Mouse (Mus musculus) inflammation-experienced regulatory T-cells, adult 6 months (primary cell): Measurements from ENCODE around the gene Slc37a3. TPM values are rescaled to one million over a fixed set of nuclear protein-coding genes. Genes with fewer than 3 reads are reported as not detected.

Experiments
- ATAC-seq: one replicate; pipeline ENCODE4 v1.8.0; 2017
- polyA plus RNA-seq, 3 experiments: library from polyadenylated mRNA; unstranded; fragments of 100-300 nt; shearing (Covaris generic); gene quantifications; one replicate each; pipeline ENCODE4 v1.2.1; 2017

The Slc37a3 gene
- polyA plus RNA-seq, 3 experiments from 2014 or later = 31.0 to 41.8 (median 32.2) TPM

DNA sequence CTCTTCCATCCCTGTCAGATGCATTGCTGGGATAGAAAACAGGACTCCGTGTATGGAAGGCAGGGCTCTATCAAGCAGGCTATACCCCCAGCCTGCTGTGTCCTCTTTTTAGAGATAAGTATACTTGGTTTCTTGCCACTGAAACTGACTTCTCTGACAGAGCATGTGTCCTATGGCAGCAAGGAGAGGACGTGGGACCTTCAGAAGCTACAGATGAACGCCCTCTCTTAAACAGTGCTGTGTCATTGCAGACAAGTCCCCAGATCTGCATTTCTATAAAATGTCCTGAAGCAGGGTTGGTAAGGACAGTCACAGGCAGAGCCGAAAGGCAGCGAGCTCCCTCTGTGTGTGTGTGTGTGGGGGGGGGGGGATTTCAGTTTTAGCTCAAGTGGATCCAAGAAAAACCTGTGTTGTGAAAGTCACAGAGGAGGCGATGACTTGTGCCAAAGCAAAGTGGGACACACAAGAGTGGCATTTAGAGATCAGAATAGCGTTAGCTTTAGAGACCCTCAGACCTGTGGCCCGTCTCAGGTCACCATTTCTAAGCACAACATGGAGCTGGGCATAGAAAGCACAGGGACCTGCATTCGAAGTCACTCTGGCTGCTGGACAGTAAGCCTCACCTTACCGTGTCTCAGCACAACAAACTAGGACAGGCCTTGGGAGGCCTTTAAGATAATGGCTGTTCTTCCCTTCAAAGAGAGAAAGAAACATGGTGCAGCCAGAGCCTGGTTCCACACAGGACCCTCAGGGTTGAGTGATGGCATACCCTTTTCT lies 59.4 kb downstream of the Slc37a3 start:
- no peak for ATAC-seq

DNA sequence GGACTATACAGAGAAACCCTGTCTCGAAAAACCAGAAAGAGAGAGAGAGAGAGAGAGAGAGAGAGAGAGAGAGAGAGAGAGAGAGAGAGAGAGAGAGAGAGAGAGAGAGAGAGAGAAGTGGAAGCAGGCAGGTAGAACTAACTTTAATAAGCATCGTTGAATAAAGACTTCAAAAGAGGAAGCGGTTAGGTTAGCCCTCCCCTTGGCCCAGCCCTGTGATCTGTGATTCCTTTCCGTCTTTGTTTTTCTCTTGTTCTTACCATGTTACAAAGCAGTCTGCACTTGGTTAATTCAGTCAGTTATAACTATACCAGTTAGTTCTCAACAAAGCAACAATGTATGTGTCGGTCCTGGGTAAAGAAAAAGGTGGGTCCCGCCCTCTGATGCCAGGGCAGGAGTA lies 61.4 kb downstream of the Slc37a3 start:
- ATAC-seq = peak; percentile 92

DNA sequence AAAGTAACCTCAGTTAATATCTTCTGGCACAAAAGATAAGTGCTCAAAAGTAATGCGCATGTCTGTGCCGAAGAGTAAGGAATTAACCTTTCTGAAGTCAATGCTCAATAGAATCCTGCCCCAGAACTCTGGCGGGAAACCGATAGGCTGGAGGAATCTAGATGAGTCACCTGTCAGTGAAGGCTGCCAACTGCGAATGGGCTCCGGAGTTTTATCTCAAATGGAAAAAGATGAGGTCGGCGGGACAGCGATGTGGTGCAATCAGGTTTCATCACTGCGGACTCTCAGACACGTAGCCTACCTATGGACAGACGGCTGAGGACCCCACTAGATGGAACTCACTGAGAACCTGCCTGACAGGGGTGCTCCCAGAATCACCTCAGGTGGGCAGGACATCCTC lies 63.0 kb downstream of the Slc37a3 start:
- ATAC-seq = no peak

DNA sequence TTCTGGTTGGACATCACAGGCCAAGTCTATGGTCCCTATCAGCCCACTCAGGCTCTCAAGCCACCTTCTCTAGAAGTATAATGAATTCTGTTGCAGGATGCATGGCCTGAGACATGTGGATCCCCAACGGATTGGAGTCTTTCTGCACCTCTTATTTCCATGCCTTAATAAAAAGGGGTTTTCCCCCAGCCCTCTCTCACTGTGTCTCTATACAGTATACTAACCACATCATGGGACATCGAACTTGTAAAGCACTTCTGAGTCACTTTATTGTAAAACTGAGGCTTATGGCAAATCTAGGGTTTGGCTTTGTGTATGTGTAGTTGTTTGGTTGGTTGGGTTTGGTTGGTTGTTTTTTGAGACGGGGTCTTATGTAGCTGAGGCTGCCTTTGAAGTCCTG lies 65.7 kb downstream of the Slc37a3 start:
- ATAC-seq = peak; percentile 61

DNA sequence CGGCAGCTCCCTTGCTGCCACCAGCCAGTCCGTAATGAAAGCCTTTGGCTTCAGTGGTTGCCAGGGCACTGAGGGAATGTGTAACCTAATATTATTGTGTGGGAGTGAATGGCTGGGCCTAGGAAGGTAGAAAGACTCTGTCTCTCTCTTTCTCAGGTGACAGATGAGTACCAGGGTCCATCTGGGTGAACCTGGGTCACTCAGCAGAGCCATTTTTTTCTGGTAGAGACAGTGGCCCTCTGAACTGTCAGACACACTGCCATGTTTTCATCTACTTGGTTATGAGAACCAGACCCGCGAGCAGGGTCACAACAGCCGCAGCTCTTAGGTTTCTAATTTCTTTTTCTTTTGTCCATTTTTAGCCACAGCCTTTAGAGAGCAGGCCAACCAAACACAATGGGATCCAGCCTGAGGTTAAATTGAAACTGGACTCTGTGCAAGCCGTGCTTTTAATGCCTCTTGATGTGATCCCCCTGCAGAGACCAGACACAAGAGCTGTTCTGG lies 73.1 kb downstream of the Slc37a3 start:
- no peak for ATAC-seq

DNA sequence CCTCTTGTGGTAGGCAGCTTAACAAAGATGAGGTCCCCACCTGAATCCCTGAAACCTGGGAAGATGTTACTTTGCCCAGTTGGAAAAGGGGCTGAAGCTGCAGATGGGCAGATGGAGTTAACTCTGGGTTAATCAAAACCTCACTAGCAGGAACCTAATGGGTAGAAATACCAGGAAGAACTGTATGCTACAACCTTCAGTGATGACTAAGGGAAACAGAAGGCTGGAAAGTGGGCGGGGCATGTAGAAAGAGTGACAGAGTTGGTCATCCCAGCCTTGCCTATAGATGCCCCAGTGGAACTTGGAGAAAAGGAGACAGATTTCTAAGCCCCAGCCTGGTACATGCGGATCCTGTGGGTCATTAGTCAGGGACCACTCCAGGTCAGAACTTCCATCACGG lies 76.0 kb downstream of the Slc37a3 start:
- ATAC-seq = no peak

DNA sequence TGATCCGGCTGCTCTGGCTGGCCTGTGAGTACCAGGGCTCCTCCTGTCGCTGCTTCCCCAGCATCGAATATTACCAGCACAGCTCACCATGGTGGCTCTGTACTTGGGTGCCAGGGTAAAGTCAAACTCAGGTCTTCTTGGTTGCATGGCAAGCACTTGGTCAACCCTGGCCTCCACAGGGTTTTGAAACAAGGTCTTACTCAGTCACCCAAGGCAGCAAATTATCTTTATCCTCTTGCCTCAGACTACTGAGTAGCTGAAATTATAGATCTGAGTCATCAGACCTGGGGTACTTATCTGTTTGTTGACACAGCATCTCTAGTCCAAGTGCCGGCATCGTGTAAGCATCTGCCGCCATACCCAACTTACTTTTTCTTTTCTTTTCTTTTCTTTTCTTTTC lies 80.4 kb downstream of the Slc37a3 start:
- no peak for ATAC-seq

DNA sequence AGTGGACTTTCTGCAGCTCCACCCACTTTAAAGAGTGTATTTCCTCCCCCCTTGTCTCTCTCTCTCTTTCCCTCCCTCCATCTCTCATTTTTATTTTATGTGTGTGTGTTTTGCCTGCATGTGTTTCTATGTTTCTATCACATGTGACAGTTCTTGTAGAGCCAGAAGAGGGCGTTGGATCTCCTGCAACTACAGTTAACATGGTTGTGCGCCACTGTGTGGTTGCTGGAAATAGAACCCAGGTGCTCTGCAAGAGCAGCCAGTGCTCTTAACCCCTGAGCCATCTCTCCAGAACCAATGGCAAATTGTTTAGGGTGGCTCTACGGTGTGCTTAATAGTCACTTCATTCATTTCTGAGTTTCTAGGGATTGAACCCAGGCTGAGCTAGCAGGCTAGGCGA lies 81.0 kb downstream of the Slc37a3 start:
- ATAC-seq = no peak

DNA sequence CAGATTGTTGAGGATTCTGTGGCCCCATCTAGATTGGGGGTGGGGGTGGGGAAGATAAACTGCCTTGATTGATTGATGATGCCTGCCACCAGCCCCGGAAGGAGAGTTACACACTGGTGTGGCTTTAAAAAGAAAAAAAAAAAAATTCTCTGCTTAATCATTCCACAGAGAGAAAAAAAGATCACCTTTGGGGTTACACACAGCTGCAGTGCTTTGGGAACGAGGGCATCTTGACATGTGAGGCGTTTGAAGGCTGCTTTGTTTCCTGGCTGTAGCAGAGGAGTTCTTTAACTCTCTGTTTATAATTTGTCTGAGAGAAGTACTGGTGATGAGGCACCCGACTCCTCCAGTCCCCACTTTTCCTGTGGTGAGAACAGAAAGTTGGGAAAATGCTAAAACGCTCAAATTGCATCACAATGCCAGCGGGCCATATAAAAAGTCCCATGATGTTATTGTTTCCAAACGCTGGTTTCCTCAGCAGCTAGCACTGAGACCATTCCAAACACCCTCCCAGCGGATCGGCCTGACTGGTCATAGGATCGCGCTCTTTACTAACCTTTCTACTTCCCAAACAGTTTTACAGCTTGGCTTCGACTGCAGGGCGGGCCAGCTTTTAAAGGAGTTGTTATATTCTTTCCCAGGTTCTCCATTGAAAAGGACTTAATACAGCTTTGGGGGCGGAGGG lies 81.6 kb downstream of the Slc37a3 start:
- ATAC-seq = no peak

DNA sequence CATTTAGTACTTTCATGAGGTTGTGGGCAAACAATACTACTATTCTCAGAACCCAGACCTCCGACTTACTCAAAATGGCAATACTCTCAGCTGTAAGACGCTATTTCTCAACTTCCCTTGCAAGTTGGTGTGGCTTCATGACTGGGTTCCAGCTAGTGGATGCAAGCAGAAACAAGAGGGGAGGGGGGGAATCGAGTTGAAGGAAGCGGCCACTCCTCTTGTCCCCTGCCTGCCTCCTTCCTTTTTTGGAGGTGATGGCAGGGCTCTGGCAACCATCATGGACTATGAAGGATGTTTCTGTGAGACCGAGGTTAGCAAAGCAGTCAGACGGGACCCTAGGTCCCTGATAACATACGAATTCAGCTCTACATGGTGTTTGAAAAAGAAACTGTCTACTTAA lies 87.8 kb downstream of the Slc37a3 start:
- no peak for ATAC-seq

DNA sequence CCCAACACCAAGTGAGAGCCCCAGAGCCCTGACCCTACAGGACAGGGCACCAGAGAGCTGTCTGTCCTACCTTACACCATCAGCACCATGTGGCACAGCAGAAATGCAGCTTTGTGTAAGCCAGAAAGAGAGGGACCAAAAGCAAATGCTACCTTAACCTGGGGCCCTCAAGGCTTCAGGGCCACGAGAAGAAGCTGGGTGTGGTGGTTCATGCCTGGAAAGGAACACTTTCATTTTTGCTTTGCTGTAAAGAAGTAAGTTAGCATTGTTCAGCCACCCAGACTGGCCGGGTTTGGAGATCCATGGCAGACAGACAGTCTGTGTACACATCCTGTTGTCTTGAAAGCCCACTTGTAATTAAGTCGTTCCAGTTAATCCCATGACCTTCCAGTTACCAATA lies 89.7 kb downstream of the Slc37a3 start:
- peak; percentile 60 for ATAC-seq

DNA sequence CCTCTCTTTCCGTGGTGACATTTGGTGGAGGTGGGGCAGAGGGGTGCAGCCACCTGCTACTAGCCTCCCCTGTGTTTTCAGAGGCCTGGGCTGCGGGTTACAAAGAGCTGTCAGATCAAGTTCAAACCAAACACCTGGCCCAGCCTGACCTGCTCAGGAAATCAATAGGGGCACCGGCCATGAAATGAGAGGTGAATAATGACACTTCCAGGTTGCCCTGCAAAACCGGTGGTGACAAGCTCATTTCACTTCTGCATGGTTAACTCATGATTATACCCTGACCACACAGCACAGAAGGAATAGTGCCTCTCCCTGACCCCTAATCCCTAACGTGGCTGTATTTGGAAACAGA lies 90.8 kb downstream of the Slc37a3 start:
- ATAC-seq = no peak

DNA sequence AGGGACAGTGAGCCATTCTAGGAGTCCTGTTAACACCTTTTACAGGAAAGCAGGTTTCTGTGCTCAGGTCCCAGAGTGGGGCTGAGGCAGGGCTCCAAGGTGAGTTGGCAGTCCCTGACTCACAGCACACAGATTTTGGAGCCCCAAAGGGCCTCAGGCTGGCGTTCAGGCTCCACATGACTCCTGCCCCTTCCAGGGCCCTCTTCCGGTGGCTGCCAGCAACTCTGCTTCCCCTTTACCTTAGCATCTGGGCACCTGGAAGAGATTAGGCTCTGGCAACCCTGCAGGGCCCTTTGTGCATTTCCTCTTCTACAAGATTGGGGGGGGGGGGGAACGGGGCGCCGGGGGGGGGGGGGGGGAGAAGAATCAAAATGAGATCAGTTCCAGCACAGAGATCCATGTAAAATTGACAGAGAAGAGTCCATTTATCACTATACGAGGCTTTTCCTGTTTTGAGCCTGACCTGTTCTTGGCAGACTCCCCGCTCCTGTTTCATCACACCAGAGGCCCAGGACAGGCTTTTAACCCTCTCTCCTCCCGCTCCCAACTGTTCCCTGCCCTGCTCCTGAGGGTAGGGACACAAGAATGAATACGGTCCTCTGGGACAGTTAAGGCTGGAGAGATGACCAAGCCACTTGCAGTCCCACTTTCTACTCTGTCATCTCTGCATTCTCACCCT lies 91.3 kb downstream of the Slc37a3 start:
- ATAC-seq = peak; percentile 32

DNA sequence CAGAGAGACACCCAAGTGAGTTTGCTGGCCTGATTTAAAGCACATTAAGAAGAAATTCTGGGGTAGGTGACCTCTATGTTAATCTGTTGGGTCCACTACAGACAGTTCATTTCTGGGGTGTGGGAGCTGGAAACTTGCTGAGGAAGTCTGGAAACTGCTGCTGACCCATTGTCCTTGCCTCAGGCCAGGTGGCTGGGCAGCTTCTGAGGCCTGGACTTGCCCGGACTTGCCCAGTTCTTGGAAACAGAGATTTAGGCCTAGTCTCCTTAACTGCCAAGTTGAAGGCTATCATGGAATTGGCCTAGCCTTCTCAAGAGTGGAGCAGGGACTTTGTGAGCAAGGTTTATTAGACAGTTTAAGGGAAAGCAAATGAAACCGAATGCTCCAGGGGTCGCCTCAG lies 92.6 kb downstream of the Slc37a3 start:
- no peak for ATAC-seq

Other genes with a start within 250 kb of the Slc37a3 start
- gene Kdm7a, start 170.9 kb downstream of the Slc37a3 start, polyA plus RNA-seq = 10 to 100 TPM in 2 of 3 experiments, 1 to 10 TPM in 1; 8.6 to 13.2 (median 11.6) TPM
- 10 to 100 TPM; 60.3 to 92.4 (median 72.6) TPM for gene Rab19, start 3.5 kb upstream of the Slc37a3 start, polyA plus RNA-seq
- gene Mkrn1, start 42.8 kb upstream of the Slc37a3 start, polyA plus RNA-seq = 10 to 100 TPM; 57.0 to 70.0 (median 62.5) TPM
- gene Dennd2a, start 180.2 kb upstream of the Slc37a3 start, polyA plus RNA-seq = under 1 TPM in 1 of 3 experiments, not detected in 2; 0.42 TPM
- gene Adck2, start 196.2 kb upstream of the Slc37a3 start, polyA plus RNA-seq = 10 to 100 TPM; 23.2 to 43.1 (median 30.5) TPM
- gene Gm42420, start 208.1 kb upstream of the Slc37a3 start, polyA plus RNA-seq = not detected
- 10 to 100 TPM; 56.1 to 98.5 (median 65.6) TPM for gene Ndufb2, start 214.9 kb upstream of the Slc37a3 start, polyA plus RNA-seq